Mouse (Mus musculus): ENCODE measurements at regions not wholly inside any gene's neighbourhood (a gene's known extent, or its start where the extent isn't known, plus 50 kb on each side); places are given as distances from the start of the nearest gene placed in this dataset.
A peak's percentile ranks its signal among the peaks of the same experiment; 100 is the strongest.

- H3K4me3 ChIP-seq (ENCODE audit: low read depth, low read length): no peak overlapping the region
- H3K36me3 ChIP-seq (ENCODE audit: control insufficient read depth, insufficient read depth): no peaks in the 10 kb centered on the region
- no peak overlapping the region for H3K27ac ChIP-seq (ENCODE audit: low read length)
- no peak overlapping the region for H3K4me2 ChIP-seq (ENCODE audit: low read depth, low read length)
- H3K9ac ChIP-seq (ENCODE audit: low read depth, low read length): no peak overlapping the region
- H3K4me1 ChIP-seq (ENCODE audit: control insufficient read depth, low read depth, low read length): no peaks in the 10 kb centered on the region
- 87% methylated on average over 7 of the region's 7 CpGs for WGBS (ENCODE audit: insufficient replicate concordance)
- no peaks in the 10 kb centered on the region for H3K9me3 ChIP-seq (replicated peaks; ENCODE audit: control insufficient read depth, low read length)
- ATAC-seq (ENCODE audit: low read depth): no peak
- no peaks in the 10 kb centered on the region for H3K27me3 ChIP-seq (ENCODE audit: control insufficient read depth, insufficient read depth, low read depth, low read length)
These were observed 126.2 kb upstream of the Sdk2 start for GRCm38 (mm10) chr11:114193018-114193417.

- no peak for ATAC-seq (ENCODE audit: low read depth)
- WGBS (ENCODE audit: insufficient replicate concordance): 61% methylated on average over 5 of the region's 5 CpGs
- H3K9ac ChIP-seq (ENCODE audit: low read depth, low read length): no peak overlapping the region
These were observed 124.8 kb upstream of the Sdk2 start for GRCm38 (mm10) chr11:114191661-114192060.

GRCm38 (mm10) chr11:114184970-114185882 lies 118.4 kb upstream of the Sdk2 start:
- WGBS (ENCODE audit: insufficient replicate concordance): 32% methylated on average over 18 of the region's 18 CpGs
- Histone ChIP-seq H3K4me3 (ENCODE audit: low read depth, low read length) (no peak overlapping the region), H3K4me2 (ENCODE audit: low read depth, low read length) (no peak overlapping the region), H3K9me3 (replicated peaks; ENCODE audit: control insufficient read depth, low read length) (no peaks in the 10 kb centered on the region), H3K4me1 (ENCODE audit: control insufficient read depth, low read depth, low read length) (no peaks in the 10 kb centered on the region), H3K27me3 (ENCODE audit: control insufficient read depth, insufficient read depth, low read depth, low read length) (no peaks in the 10 kb centered on the region), H3K36me3 (ENCODE audit: control insufficient read depth, insufficient read depth) (no peaks in the 10 kb centered on the region), H3K27ac (ENCODE audit: low read length) (no peak overlapping the region), H3K9ac (ENCODE audit: low read depth, low read length) (no peak overlapping the region)
- peak; percentile 43; the same call in 1 of the 2 replicates for ATAC-seq (ENCODE audit: low read depth)

More at GRCm38 (mm10) chr11:114191661-114192060, 124.8 kb upstream of the Sdk2 start:
- Histone ChIP-seq H3K27me3 (ENCODE audit: control insufficient read depth, insufficient read depth, low read depth, low read length) (no peaks in the 10 kb centered on the region), H3K9me3 (replicated peaks; ENCODE audit: control insufficient read depth, low read length) (no peaks in the 10 kb centered on the region), H3K27ac (ENCODE audit: low read length) (no peak overlapping the region), H3K4me1 (ENCODE audit: control insufficient read depth, low read depth, low read length) (no peaks in the 10 kb centered on the region), H3K4me2 (ENCODE audit: low read depth, low read length) (no peak overlapping the region), H3K4me3 (ENCODE audit: low read depth, low read length) (no peak overlapping the region), H3K36me3 (ENCODE audit: control insufficient read depth, insufficient read depth) (no peaks in the 10 kb centered on the region)

- Histone ChIP-seq H3K36me3 (ENCODE audit: control insufficient read depth, insufficient read depth) (no peaks in the 10 kb centered on the region), H3K9me3 (replicated peaks; ENCODE audit: control insufficient read depth, low read length) (no peaks in the 10 kb centered on the region), H3K27me3 (ENCODE audit: control insufficient read depth, insufficient read depth, low read depth, low read length) (no peaks in the 10 kb centered on the region), H3K4me3 (ENCODE audit: low read depth, low read length) (no peak overlapping the region), H3K4me2 (ENCODE audit: low read depth, low read length) (no peak overlapping the region), H3K4me1 (ENCODE audit: control insufficient read depth, low read depth, low read length) (no peaks in the 10 kb centered on the region), H3K27ac (ENCODE audit: low read length) (no peak overlapping the region), H3K9ac (ENCODE audit: low read depth, low read length) (no peak overlapping the region)
- WGBS (ENCODE audit: insufficient replicate concordance): 55% methylated on average over 5 of the region's 5 CpGs
- ATAC-seq (ENCODE audit: low read depth): no peak
These were observed 117.6 kb upstream of the Sdk2 start for GRCm38 (mm10) chr11:114184431-114184830.

DNA sequence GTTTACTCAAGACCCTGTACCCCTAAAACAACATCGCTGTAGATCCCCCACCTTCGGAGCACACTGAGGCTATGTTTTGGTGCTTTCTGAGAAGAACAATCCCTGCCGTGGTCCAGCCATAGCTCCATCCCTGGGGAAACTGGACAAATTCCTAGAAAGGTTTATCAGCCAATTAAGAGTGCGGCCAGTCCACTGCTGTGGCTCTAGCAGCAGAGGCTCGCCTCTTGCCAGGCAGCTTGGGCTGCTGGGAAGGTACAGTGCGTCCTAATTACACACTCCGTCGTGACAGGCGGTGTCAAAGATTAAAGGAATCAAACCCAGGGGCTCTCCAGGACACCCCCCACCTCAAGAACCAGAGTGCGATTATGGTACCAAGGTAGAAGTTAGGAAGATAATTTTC lies 116.4 kb upstream of the Sdk2 start:
- 73% methylated on average over 10 of the region's 10 CpGs for WGBS (ENCODE audit: insufficient replicate concordance)

DNA sequence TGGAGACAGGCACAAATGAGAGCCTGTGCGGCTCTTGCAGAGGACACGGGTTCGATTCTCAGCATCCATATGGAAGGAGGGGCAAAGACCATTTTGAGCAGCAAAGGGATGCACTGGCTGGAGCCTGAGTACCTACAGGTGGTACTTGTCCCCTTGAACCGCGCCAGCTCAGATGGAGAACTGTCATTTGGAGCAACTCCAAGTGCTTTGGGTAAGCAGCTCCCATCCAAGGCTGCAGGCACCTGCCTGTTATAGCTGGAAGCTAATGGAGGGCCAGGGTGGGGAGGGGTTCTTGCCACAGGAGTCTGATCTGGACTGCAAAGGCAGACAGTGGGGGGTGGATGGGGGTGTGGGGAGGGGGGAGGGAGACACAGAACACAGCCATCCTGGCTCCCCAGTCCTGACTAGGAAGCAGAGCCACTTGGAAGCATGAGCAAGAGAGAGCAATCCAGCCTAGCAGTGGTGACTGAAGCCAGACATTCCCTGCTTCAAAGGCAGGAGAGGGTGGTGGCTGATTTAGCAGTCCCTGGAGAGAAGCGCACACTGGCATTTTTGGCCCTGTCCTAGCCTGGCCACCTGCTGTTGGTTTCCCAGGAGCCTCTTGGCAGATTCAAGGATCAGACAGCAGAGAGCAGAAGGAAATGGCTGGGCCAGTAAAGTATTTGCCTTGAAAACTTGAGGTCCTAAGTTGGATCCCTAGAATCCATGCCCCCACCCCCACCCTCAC lies 112.1 kb upstream of the Sdk2 start:
- WGBS (ENCODE audit: insufficient replicate concordance): 50% methylated on average over 6 of the region's 6 CpGs
- no peak for ATAC-seq (ENCODE audit: low read depth)
- no peak overlapping the region for H3K4me3 ChIP-seq (ENCODE audit: low read depth, low read length)
- no peaks in the 10 kb centered on the region for H3K36me3 ChIP-seq (ENCODE audit: control insufficient read depth, insufficient read depth)
- no peaks in the 10 kb centered on the region for H3K9me3 ChIP-seq (replicated peaks; ENCODE audit: control insufficient read depth, low read length)
- H3K9ac ChIP-seq (ENCODE audit: low read depth, low read length): no peak overlapping the region
- H3K27ac ChIP-seq (ENCODE audit: low read length): no peak overlapping the region
- no peak overlapping the region for H3K4me2 ChIP-seq (ENCODE audit: low read depth, low read length)
- H3K4me1 ChIP-seq (ENCODE audit: control insufficient read depth, low read depth, low read length): peaks cover 2% of the 10 kb centered on the region; the same call in 1 of the 2 replicates
- no peaks in the 10 kb centered on the region for H3K27me3 ChIP-seq (ENCODE audit: control insufficient read depth, insufficient read depth, low read depth, low read length)

More for the DNA sequence above, 116.4 kb upstream of the Sdk2 start:
- Histone ChIP-seq H3K9ac (ENCODE audit: low read depth, low read length) (no peak overlapping the region), H3K4me3 (ENCODE audit: low read depth, low read length) (no peak overlapping the region), H3K36me3 (ENCODE audit: control insufficient read depth, insufficient read depth) (no peaks in the 10 kb centered on the region), H3K27me3 (ENCODE audit: control insufficient read depth, insufficient read depth, low read depth, low read length) (no peaks in the 10 kb centered on the region), H3K27ac (ENCODE audit: low read length) (no peak overlapping the region), H3K4me1 (ENCODE audit: control insufficient read depth, low read depth, low read length) (no peaks in the 10 kb centered on the region), H3K9me3 (replicated peaks; ENCODE audit: control insufficient read depth, low read length) (no peaks in the 10 kb centered on the region), H3K4me2 (ENCODE audit: low read depth, low read length) (no peak overlapping the region)
- no peak for ATAC-seq (ENCODE audit: low read depth)

- no peak overlapping the region for H3K27ac ChIP-seq (ENCODE audit: low read length)
- no peaks in the 10 kb centered on the region for H3K27me3 ChIP-seq (ENCODE audit: control insufficient read depth, insufficient read depth, low read depth, low read length)
- H3K9me3 ChIP-seq (replicated peaks; ENCODE audit: control insufficient read depth, low read length): no peaks in the 10 kb centered on the region
- H3K4me3 ChIP-seq (ENCODE audit: low read depth, low read length): no peak overlapping the region
- H3K9ac ChIP-seq (ENCODE audit: low read depth, low read length): no peak overlapping the region
- no peak for ATAC-seq (ENCODE audit: low read depth)
- H3K36me3 ChIP-seq (ENCODE audit: control insufficient read depth, insufficient read depth): no peaks in the 10 kb centered on the region
- 27% methylated on average over 4 of the region's 4 CpGs for WGBS (ENCODE audit: insufficient replicate concordance)
- H3K4me2 ChIP-seq (ENCODE audit: low read depth, low read length): no peak overlapping the region
- H3K4me1 ChIP-seq (ENCODE audit: control insufficient read depth, low read depth, low read length): peaks cover 2% of the 10 kb centered on the region; the same call in 1 of the 2 replicates
These were observed 110.9 kb upstream of the Sdk2 start for GRCm38 (mm10) chr11:114177789-114178188.

DNA sequence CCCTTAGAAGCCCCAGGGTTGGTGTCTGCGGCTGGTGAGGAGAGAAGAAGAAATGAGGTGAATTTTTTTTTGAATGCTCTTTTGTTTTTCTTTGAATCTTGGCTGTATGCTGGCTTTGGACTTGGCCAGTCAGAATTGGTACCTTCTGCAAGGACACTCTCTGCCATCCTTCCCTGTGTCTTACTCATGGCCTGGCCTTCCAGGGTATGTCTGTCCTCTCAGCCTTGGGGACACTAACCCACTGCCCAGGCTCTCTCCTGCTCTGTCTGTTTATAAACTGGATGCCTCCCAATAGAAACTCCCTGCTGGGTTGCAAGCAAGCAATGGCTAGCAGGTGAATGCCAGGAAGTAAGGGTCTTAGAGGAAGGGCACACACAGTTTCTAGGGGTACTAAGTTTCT lies 110.4 kb upstream of the Sdk2 start:
- no peaks in the 10 kb centered on the region for H3K9me3 ChIP-seq (replicated peaks; ENCODE audit: control insufficient read depth, low read length)
- no peak overlapping the region for H3K9ac ChIP-seq (ENCODE audit: low read depth, low read length)
- no peak overlapping the region for H3K4me2 ChIP-seq (ENCODE audit: low read depth, low read length)
- H3K27me3 ChIP-seq (ENCODE audit: control insufficient read depth, insufficient read depth, low read depth, low read length): no peaks in the 10 kb centered on the region
- 63% methylated on average over 1 of the region's 1 CpGs for WGBS (ENCODE audit: insufficient replicate concordance)
- H3K4me3 ChIP-seq (ENCODE audit: low read depth, low read length): no peak overlapping the region
- H3K27ac ChIP-seq (ENCODE audit: low read length): no peak overlapping the region
- H3K4me1 ChIP-seq (ENCODE audit: control insufficient read depth, low read depth, low read length): peaks cover 2% of the 10 kb centered on the region; the same call in 1 of the 2 replicates
- H3K36me3 ChIP-seq (ENCODE audit: control insufficient read depth, insufficient read depth): no peaks in the 10 kb centered on the region
- ATAC-seq (ENCODE audit: low read depth): no peak

Measured in liver, embryonic 16.5 days (tissue).